Mouse (Mus musculus): ENCODE measurements around the gene Gga3. TPM values are rescaled to one million over a fixed set of nuclear protein-coding genes. Genes with fewer than 3 reads are reported as not detected.
"Not testable (repeated sequence)": the region's sequence is repeated elsewhere in the genome, so short reads cannot be mapped to it uniquely, and the experiment has no call there.

The Gga3 gene
- total RNA-seq (2015), result 27.9 and 28.3 TPM in 2 replicates
- 17.0 and 40.0 TPM in 2 replicates for total RNA-seq (2017)

- ATAC-seq (replicated peaks; ENCODE audit: poor library complexity), result peak; percentile 83
These were observed at the start of gene Gga3, which contains the start of gene Mrps7 for GRCm38 (mm10) chr11:115603476-115604303. TSS of gene Gga3 (minus strand) at chr11:115604051. TSS of gene Mrps7 (plus strand) at chr11:115603925.

- no peak for ATAC-seq (replicated peaks; ENCODE audit: poor library complexity)
These were observed 49.3 kb upstream of the Gga3 start for GRCm38 (mm10) chr11:115653194-115653593.

- ATAC-seq (replicated peaks; ENCODE audit: poor library complexity), result no peak
These were observed 47.8 kb upstream of the Gga3 start for GRCm38 (mm10) chr11:115651680-115652079.

- no peak for ATAC-seq (replicated peaks; ENCODE audit: poor library complexity)
These were observed 45.9 kb upstream of the Gga3 start for GRCm38 (mm10) chr11:115649706-115650105.

GRCm38 (mm10) chr11:115647459-115647858, 43.6 kb upstream of the Gga3 start:
- peak; percentile 69 for ATAC-seq (replicated peaks; ENCODE audit: poor library complexity)

GRCm38 (mm10) chr11:115646439-115646838, 42.6 kb upstream of the Gga3 start:
- ATAC-seq (replicated peaks; ENCODE audit: poor library complexity), result no peak

GRCm38 (mm10) chr11:115645498-115645897, 41.6 kb upstream of the Gga3 start:
- ATAC-seq (replicated peaks; ENCODE audit: poor library complexity), result not testable (repeated sequence)

- ATAC-seq (replicated peaks; ENCODE audit: poor library complexity), result no peak
These were observed 40.5 kb upstream of the Gga3 start for GRCm38 (mm10) chr11:115644308-115644707.

GRCm38 (mm10) chr11:115643265-115643664, 39.4 kb upstream of the Gga3 start:
- 0 out of 2 replicates have a peak, but pooled peaks have one; percentile 15 for ATAC-seq (replicated peaks; ENCODE audit: poor library complexity)

GRCm38 (mm10) chr11:115642705-115643104, 38.9 kb upstream of the Gga3 start:
- no peak for ATAC-seq (replicated peaks; ENCODE audit: poor library complexity)

- ATAC-seq (replicated peaks; ENCODE audit: poor library complexity), result 0 out of 2 replicates have a peak, but pooled peaks have one; percentile 2
These were observed 37.8 kb upstream of the Gga3 start for GRCm38 (mm10) chr11:115641664-115642036.

- peak; percentile 56 for ATAC-seq (replicated peaks; ENCODE audit: poor library complexity)
These were observed 37.3 kb upstream of the Gga3 start for GRCm38 (mm10) chr11:115640978-115641663.

- ATAC-seq (replicated peaks; ENCODE audit: poor library complexity), result no peak
These were observed 36.5 kb upstream of the Gga3 start for GRCm38 (mm10) chr11:115640311-115640828.

GRCm38 (mm10) chr11:115639540-115639939, 35.7 kb upstream of the Gga3 start:
- ATAC-seq (replicated peaks; ENCODE audit: poor library complexity), result no peak

- ATAC-seq (replicated peaks; ENCODE audit: poor library complexity), result peak; percentile 57
These were observed 34.9 kb upstream of the Gga3 start for GRCm38 (mm10) chr11:115638498-115639409.

- no peak for ATAC-seq (replicated peaks; ENCODE audit: poor library complexity)
These were observed 33.1 kb upstream of the Gga3 start for GRCm38 (mm10) chr11:115636960-115637359.

- no peak for ATAC-seq (replicated peaks; ENCODE audit: poor library complexity)
These were observed 31.6 kb upstream of the Gga3 start for GRCm38 (mm10) chr11:115635484-115635883.

- no peak for ATAC-seq (replicated peaks; ENCODE audit: poor library complexity)
These were observed 31.2 kb upstream of the Gga3 start for GRCm38 (mm10) chr11:115635041-115635440.

- no peak for ATAC-seq (replicated peaks; ENCODE audit: poor library complexity)
These were observed 30.3 kb upstream of the Gga3 start for GRCm38 (mm10) chr11:115634109-115634508.

GRCm38 (mm10) chr11:115632862-115633261, 29.0 kb upstream of the Gga3 start:
- ATAC-seq (replicated peaks; ENCODE audit: poor library complexity), result no peak

GRCm38 (mm10) chr11:115632247-115632646, 28.4 kb upstream of the Gga3 start:
- ATAC-seq (replicated peaks; ENCODE audit: poor library complexity), result no peak
